Mouse (Mus musculus) limb, embryonic 13.5 days (tissue): ENCODE results near the gene Htr3b. TPM values are rescaled to one million over a fixed set of nuclear protein-coding genes. Genes with fewer than 3 reads are reported as not detected.
"Not testable (repeated sequence)": the region's sequence is repeated elsewhere in the genome, so short reads cannot be mapped to it uniquely, and the experiment has no call there.

Source experiments
- ATAC-seq: fragments of 200-750 bp; cut with Nextera tagmentation; 2 replicates; pipeline ENCODE4 v1.8.0; 2017; ENCODE audit warnings: low read depth, moderate number of reproducible peaks, moderate TSS enrichment; ENCODE audit not compliant: low FRiP score
- H3K27ac ChIP-seq: fragments of 300-500 bp; sonication (generic); 2 replicates; pipeline ENCODE4 v1.5.1; 2015; ENCODE audit warnings: inconsistent platforms, mild to moderate bottlenecking, moderate library complexity
- H3K27me3 ChIP-seq: fragments of 300-500 bp; sonication (generic); 2 replicates; pipeline ENCODE4 v1.6.1; 2015; ENCODE audit warnings: mild to moderate bottlenecking, inconsistent platforms
- H3K36me3 ChIP-seq: fragments of 300-500 bp; sonication (generic); 2 replicates; pipeline ENCODE4 v1.6.1; 2015; ENCODE audit warnings: inconsistent platforms, mild to moderate bottlenecking, moderate library complexity
- H3K4me1 ChIP-seq: fragments of 300-500 bp; sonication (generic); 2 replicates; pipeline ENCODE4 v1.6.1; 2015; ENCODE audit warnings: inconsistent platforms
- H3K4me2 ChIP-seq: fragments of 300-500 bp; sonication (generic); replicated peaks from 2 replicates; pipeline ENCODE4 v1.6.1; 2015; ENCODE audit warnings: inconsistent platforms, mild to moderate bottlenecking, moderate library complexity
- H3K4me3 ChIP-seq: fragments of 300-500 bp; sonication (generic); 2 replicates; pipeline ENCODE4 v1.5.1; 2015; ENCODE audit warnings: moderate library complexity, mild to moderate bottlenecking, inconsistent platforms
- H3K9ac ChIP-seq: fragments of 300-500 bp; sonication (generic); 2 replicates; pipeline ENCODE4 v1.6.1; 2015; ENCODE audit warnings: mild to moderate bottlenecking, inconsistent platforms
- H3K9me3 ChIP-seq: fragments of 300-500 bp; sonication (generic); 2 replicates; pipeline ENCODE4 v1.6.1; 2016; ENCODE audit warnings: inconsistent platforms
- WGBS: fragments of 180-500 bp; shearing (Covaris S2); methylation state at CpG from one replicate; pipeline ENCODE4 v1.1.7; 2015; 5-methylcytosine and 5-hydroxymethylcytosine counted together
- polyA plus RNA-seq: library from polyadenylated mRNA; unstranded; fragments of >200 nt; fragmentation: Nextera tagmentation; extraction: Ambion mirVana; gene quantifications from 2 replicates; pipeline ENCODE4 v1.2.1, GENCODE M21; 2015

Gene Htr3b
- not detected in 2 replicates for polyA plus RNA-seq

DNA sequence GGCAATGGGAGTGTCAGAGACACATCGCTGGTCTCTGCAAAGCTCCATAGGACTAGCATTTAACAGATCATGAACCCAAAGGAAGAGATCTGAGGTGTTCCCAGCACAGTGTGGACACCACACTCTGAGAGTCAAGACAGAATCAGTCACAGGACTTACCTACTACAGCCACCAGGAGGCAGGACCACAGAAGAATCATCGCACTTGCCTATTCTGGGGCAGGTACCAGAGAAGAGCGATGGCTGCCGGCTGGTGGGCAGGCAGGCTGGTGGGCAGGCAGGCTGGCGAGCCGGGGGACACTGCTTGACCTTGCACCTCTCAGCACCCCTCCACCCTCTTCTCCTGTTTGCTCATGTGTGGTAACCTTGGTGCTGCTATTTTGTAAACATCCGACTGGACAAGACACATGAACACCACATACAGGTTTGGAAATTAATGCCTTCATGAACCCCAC is at the start of gene Htr3b:
Gene Htr3b, minus strand, starts transcription at position 404 of the 454 bp plus-strand sequence.
- no peak within 1 kb of the TSS for H3K4me2 ChIP-seq
- no peaks in the 10 kb centered on the region for H3K36me3 ChIP-seq
- peaks cover 30% of the 10 kb centered on the region for H3K27me3 ChIP-seq
- no peaks in the 10 kb centered on the region for H3K9me3 ChIP-seq
- H3K27ac ChIP-seq = no peak within 1 kb of the TSS
- no peak for ATAC-seq
- H3K4me1 ChIP-seq = no peaks in the 10 kb centered on the region
- no peak within 1 kb of the TSS for H3K4me3 ChIP-seq
- no peak within 1 kb of the TSS for H3K9ac ChIP-seq
- WGBS = 72% methylated on average over 7 of the region's 7 CpGs

DNA sequence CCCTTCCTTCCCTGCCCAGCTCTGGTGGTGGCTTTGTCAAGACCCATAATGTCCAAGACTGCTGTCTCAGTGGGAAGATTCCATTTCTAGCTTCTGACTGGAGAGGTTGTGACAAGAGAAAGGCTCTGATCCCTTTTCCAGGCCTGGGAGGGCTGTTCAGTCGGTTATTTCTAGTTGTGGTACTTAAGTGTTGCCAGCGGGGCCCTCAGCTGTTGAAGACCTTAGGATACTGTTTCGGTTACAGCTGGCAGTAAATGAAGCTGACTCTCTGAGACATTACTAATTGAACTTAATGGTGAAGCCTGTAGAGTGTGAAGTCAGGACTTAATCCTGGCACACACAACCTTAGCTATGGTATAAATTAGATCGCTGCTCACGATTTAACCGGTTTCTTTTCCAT is 34.5 kb upstream of the Htr3b start:
- no peak overlapping the region for H3K4me2 ChIP-seq
- H3K36me3 ChIP-seq = peaks cover 41% of the 10 kb centered on the region
- whole genome bisulfite sequencing = 70% methylated on average over 6 of the region's 6 CpGs
- H3K27me3 ChIP-seq = no peaks in the 10 kb centered on the region
- no peaks in the 10 kb centered on the region for H3K4me1 ChIP-seq
- no peak overlapping the region for H3K4me3 ChIP-seq
- no peak for ATAC-seq
- no peak overlapping the region for H3K9ac ChIP-seq
- no peaks in the 10 kb centered on the region for H3K9me3 ChIP-seq
- H3K27ac ChIP-seq = no peak overlapping the region

DNA sequence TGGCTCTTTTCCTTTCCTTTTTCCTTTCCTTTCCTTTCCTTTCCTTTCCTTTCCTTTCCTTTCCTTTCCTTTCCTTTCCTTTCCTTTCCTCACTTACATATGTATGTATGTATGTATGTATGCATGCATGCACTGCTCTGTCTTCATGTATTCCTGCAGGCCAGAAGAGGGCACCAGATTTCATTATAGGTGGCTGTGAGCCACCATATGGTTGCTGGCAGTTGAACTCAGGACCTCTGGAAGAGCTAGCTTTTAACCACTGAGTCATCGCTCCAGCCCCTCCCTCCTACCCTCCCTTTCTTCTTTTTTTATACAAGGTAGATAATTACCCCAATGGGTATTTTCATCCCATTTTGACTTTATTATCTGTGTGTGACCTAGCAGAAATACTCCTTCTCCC is 30.9 kb upstream of the Htr3b start:
- H3K4me2 ChIP-seq = no peak overlapping the region
- H3K4me1 ChIP-seq = no peaks in the 10 kb centered on the region
- no peak overlapping the region for H3K4me3 ChIP-seq
- no peak overlapping the region for H3K27ac ChIP-seq
- H3K9me3 ChIP-seq = no peaks in the 10 kb centered on the region
- peaks cover 16% of the 10 kb centered on the region for H3K36me3 ChIP-seq
- ATAC-seq = no peak
- H3K9ac ChIP-seq = no peak overlapping the region
- no peaks in the 10 kb centered on the region for H3K27me3 ChIP-seq
- 85% methylated on average over 1 of the region's 1 CpGs for WGBS

DNA sequence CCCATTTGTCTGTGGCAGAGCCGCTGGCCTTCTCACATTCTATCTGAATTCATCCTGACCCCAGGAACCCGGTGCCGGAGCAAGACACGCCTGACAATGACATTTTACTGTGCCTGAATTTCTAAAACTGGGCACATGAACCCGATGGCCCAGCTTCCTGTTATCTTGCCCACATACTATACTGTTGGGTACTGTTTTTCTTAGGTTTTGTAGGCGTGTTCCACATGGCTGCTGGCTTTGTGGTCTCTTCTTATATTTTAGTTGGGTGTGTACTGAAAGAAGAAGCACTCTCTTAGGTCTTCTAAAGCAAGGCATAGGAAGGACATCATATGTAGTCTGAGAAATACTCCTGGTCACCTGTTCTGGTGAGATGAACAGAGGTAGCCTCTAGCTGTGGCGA is 30.0 kb upstream of the Htr3b start:
- no peak overlapping the region for H3K4me3 ChIP-seq
- no peaks in the 10 kb centered on the region for H3K9me3 ChIP-seq
- 96% methylated on average over 7 of the region's 7 CpGs for WGBS
- no peak overlapping the region for H3K9ac ChIP-seq
- peaks cover 13% of the 10 kb centered on the region; the same call in 1 of the 2 replicates for H3K36me3 ChIP-seq
- no peaks in the 10 kb centered on the region for H3K4me1 ChIP-seq
- no peak overlapping the region for H3K27ac ChIP-seq
- no peak overlapping the region for H3K4me2 ChIP-seq
- H3K27me3 ChIP-seq = no peaks in the 10 kb centered on the region
- no peak for ATAC-seq

DNA sequence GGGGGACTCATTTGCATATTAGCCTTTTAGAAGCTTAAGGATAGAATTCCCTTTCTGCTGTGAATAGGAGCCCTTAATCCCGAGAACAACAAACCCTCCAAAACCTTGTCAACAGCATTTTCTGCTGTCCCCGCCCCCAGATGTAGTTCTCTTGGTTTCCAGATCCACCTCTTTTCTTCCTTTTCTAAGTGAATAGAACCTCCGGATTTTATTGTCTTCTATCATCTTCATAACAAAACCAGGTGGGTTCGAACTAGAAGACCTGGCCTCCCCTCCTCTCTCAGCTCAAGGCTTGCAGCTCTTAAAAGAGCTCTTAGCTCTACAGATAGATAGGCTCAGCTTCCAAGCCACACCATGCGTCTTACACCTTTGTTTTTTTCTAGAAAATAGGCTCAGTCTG is 26.9 kb upstream of the Htr3b start:
- ATAC-seq = no peak
- Histone ChIP-seq H3K36me3 (peaks cover 12% of the 10 kb centered on the region; the same call in 1 of the 2 replicates), H3K4me2 (no peak overlapping the region), H3K9me3 (no peaks in the 10 kb centered on the region), H3K27ac (no peak overlapping the region), H3K9ac (no peak overlapping the region), H3K4me1 (peaks cover 16% of the 10 kb centered on the region), H3K27me3 (no peaks in the 10 kb centered on the region), H3K4me3 (no peak overlapping the region)
- 82% methylated on average over 5 of the region's 5 CpGs for WGBS

DNA sequence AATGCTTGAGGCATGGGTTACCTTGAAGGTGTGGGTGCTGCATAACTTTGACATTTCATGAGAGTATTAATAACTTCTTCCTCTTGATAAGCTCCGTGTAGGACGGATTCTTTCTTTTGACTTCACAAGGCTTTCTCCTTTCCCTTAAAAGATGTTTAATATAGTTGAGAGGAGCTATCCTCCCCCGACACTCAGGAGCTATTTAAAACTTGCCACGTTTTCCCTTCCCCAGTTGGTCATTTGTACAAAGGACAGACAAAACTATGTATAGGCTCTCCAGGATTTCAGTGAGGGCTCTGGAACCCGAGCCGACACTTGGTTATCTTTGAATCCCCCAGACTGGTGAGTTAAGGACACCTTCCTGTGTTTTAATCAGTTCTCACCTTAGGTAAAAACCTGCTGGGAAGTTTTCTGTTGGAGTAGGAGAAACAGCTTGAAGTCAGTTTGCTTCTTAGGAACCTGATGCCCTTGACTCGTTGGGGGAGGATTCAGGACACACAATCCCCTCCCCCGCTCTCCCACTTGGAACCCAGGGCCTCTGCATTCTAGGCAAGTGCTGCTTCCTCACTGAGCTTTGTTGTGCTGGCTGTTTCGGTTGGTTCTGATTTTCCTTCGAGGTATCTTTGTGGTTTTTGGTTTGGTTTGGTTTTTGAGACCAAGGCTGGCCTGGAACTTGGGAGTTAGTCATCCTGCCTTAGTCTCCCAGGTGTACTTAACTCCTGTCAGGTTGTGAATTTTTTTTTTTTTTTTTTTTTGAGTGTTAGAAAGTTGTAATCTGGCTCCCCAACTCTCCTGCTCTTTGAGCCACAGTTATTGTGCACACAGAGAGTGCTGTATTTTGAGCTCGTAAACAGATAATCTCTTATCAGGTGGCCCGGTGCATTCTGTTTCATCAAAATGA is 22.7 kb upstream of the Htr3b start:
- peaks cover 4% of the 10 kb centered on the region; the same call in 1 of the 2 replicates for H3K36me3 ChIP-seq
- H3K4me3 ChIP-seq = peak overlapping the region; percentile 74
- ATAC-seq = no peak
- no peak overlapping the region for H3K9ac ChIP-seq
- 28% methylated on average over 12 of the region's 12 CpGs for WGBS
- peaks cover 22% of the 10 kb centered on the region for H3K4me1 ChIP-seq
- H3K27me3 ChIP-seq = no peaks in the 10 kb centered on the region
- no peaks in the 10 kb centered on the region for H3K9me3 ChIP-seq
- H3K4me2 ChIP-seq = peak overlapping the region; percentile 77
- H3K27ac ChIP-seq = no peak overlapping the region

DNA sequence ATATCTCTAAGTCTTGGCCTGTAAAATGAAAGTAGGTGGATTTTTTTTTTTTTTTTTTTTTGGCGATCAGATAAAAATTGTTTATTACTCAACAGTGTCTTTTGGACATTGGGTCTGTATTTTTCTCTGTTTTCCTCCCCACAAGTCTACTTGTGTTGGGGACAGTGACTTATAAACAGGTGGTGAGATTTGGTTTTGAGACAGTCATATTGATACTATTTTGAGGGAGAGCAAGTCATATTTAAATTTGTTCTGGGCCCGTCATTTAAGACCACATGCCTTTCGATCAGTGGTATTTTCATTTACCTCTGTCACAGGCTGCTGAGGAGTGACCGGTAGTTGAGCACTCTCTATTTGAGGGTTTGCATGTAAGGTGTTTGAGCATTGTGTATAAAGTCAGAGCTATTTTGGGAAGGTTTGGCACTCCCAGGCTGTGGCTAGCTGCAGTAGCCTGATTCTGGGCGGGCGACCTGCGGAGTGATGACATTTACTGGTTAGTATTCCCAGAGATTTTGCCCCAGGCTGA is 21.9 kb upstream of the Htr3b start:
- Histone ChIP-seq H3K9me3 (no peaks in the 10 kb centered on the region), H3K4me2 (peak overlapping the region; percentile 77), H3K4me1 (peaks cover 22% of the 10 kb centered on the region), H3K27ac (no peak overlapping the region), H3K36me3 (peaks cover 4% of the 10 kb centered on the region; the same call in 1 of the 2 replicates), H3K9ac (no peak overlapping the region), H3K27me3 (no peaks in the 10 kb centered on the region), H3K4me3 (peak overlapping the region; percentile 74)
- 27% methylated on average over 7 of the region's 7 CpGs for WGBS
- no peak for ATAC-seq

DNA sequence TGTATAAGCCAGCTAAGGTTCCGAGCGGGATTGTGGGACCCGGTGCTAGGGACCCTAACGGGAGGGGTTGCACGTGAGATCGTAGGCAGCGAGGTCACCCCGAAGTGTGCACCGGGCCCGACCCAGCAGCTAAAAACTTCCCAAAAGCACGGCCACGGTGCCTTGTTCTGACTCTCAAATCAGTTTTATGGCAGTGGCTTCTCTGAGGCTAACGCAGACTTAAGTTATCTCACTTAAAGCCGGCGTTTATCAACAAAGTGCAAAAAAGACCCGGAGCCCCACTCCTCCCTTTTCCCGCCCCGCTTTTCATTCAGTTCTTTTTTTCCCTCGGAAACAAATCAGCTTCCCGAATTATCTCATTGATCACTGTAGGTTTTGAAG is 20.9 kb upstream of the Htr3b start:
- H3K36me3 ChIP-seq = peaks cover 4% of the 10 kb centered on the region; the same call in 1 of the 2 replicates
- H3K9me3 ChIP-seq = no peaks in the 10 kb centered on the region
- no peaks in the 10 kb centered on the region for H3K27me3 ChIP-seq
- H3K9ac ChIP-seq = peak overlapping the region; percentile 87
- H3K4me3 ChIP-seq = peak overlapping the region; percentile 74
- peak overlapping the region; percentile 77 for H3K4me2 ChIP-seq
- peaks cover 22% of the 10 kb centered on the region for H3K4me1 ChIP-seq
- WGBS = under 1% methylated on average over 20 of the region's 20 CpGs
- ATAC-seq = no peak; the same call in 1 of the 2 replicates
- peak overlapping the region; percentile 58; the same call in 1 of the 2 replicates for H3K27ac ChIP-seq

DNA sequence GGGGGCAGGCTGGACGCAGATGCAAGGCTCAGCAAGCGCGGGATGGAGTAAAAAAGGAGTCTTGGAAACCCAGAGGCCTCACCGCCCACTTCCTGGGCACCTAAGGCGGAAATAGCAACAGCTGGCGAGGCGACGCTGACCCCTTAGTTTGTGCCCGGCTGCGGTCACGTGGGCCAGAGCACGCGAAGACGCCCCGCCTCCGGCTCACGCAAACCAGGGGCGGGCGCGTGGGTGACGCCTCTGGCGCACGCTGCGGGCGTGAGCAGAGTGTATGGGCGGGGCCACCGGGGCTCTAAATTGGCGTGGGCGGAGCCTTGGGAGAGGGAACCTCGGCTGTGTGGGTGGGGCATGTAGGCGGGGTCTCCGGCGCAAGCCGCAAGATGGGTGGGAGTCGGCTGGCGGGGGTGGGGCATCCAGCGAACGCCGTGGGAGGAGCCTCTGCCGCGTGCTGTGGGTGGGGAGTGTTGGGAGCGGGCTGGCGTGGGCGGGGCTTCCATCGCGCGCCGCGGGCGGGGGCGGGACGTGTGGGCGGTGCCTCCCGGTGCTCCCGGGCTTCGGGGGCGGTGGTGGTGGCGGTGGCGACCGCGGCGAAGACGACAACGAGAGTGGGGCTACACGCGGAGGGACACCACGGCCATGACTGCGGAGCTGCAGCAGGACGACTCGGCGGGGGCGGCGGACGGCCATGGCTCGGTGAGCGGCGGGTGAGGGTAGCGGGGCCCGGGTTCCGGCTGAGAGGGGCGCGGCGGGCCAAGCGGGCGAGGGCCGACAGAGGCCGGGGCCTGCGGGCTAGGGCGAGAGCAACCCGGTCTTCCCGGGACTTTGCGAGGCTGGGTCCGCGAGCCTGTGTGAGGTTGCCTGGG is 20.3 kb upstream of the Htr3b start, which contains the start of gene Usp28:
Gene Usp28, plus strand, starts transcription at position 531 of the 863 bp plus-strand sequence.
- Histone ChIP-seq H3K9ac (peak within 1 kb of the TSS; percentile 87), H3K4me2 (peak within 1 kb of the TSS; percentile 77)

DNA sequence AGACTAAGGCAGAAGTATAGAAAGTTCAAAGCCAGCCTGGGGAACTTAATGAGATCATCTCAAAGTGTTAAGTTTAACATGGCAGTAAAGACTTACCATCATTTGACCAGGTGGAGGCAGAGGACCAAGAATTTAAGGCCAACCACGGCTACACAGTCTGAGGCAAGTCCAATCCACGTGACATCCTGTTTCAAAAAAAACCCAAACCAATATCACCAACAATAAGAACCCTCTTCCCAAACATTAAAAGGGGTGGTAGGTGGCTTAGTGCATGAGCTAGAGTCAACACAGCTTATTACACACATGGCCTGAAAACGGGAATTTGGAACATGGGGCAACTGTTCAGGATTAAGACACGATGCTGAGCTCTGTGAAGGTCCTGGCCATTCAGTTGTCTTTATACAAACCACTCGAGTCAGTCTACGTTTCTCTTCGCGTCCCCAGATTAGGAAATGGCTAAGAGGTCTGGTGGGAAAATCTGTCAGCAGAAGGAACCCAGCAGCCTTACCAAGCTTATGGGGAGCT is 19.6 kb upstream of the Htr3b start:
- Histone ChIP-seq H3K9ac (peak overlapping the region; percentile 67), H3K4me3 (peak overlapping the region; percentile 74), H3K4me2 (peak overlapping the region; percentile 69), H3K27me3 (no peaks in the 10 kb centered on the region), H3K9me3 (no peaks in the 10 kb centered on the region), H3K36me3 (no peaks in the 10 kb centered on the region), H3K4me1 (peaks cover 22% of the 10 kb centered on the region), H3K27ac (peak overlapping the region; percentile 85)
- ATAC-seq = no peak
- 27% methylated on average over 8 of the region's 8 CpGs for WGBS

More for the DNA sequence above, 20.3 kb upstream of the Htr3b start, which contains the start of gene Usp28:
- Histone ChIP-seq H3K36me3 (peaks cover 4% of the 10 kb centered on the region; the same call in 1 of the 2 replicates), H3K9me3 (no peaks in the 10 kb centered on the region), H3K27me3 (no peaks in the 10 kb centered on the region), H3K4me1 (peaks cover 22% of the 10 kb centered on the region), H3K4me3 (peak within 1 kb of the TSS; percentile 74), H3K27ac (peak within 1 kb of the TSS; percentile 85)
- ATAC-seq = peak; percentile 93
- under 1% methylated on average over 76 of the region's 94 CpGs for WGBS

DNA sequence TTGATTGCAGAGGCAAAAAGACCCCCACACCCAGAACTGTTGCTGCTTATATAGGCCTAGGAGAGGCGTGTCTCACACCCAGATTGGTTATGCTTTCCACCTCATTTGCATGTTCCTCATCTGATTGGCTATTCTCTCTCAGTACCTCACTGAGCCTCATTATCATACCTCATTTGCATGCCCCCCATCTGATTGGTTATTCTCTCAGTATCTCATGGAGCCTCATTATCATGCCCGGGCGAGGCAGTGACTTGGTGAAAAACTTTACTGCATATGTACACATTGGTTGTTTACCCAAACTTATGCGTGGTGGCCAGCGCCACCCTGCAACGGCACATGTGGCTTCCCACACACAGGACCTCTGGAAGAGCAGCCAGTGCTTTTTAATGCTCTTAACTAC is 19.0 kb upstream of the Htr3b start:
- not testable (repeated sequence) for H3K4me2 ChIP-seq, H3K27ac ChIP-seq, H3K27me3 ChIP-seq, H3K4me3 ChIP-seq, ATAC-seq, H3K9me3 ChIP-seq, H3K36me3 ChIP-seq, H3K9ac ChIP-seq
- H3K4me1 ChIP-seq = peaks cover 22% of the 10 kb centered on the region
- 94% methylated on average over 6 of the region's 6 CpGs for WGBS
